Mouse (Mus musculus): ENCODE measurements around the gene Bank1. TPM values are rescaled to one million over a fixed set of nuclear protein-coding genes. Genes with fewer than 3 reads are reported as not detected.

Gene Bank1
- polyA plus RNA-seq, 1 experiment: 0.01 TPM

GRCm38 (mm10) chr3:136007846-136008245 lies 318.0 kb downstream of the Bank1 start:
- H3K4me1 ChIP-seq (ENCODE audit: control insufficient read depth): no peaks in the 10 kb centered on the region
- no peaks in the 10 kb centered on the region for H3K9me3 ChIP-seq (ENCODE audit: control insufficient read depth, low read length)
- H3K27me3 ChIP-seq (ENCODE audit: control insufficient read depth): no peaks in the 10 kb centered on the region
- no peaks in the 10 kb centered on the region for H3K36me3 ChIP-seq (ENCODE audit: control insufficient read depth)
- H3K4me3 ChIP-seq (replicated peaks): no peak overlapping the region
- no peak for TF ChIP-seq TAL1 (IDR thresholded peaks at IDR 0.05; ENCODE audit: low read length)
- no peak for TF ChIP-seq GATA1 (IDR thresholded peaks at IDR 0.05; ENCODE audit: low read length)

- H3K4me1 ChIP-seq (ENCODE audit: control insufficient read depth): no peaks in the 10 kb centered on the region
- TF ChIP-seq GATA1 (IDR thresholded peaks at IDR 0.05; ENCODE audit: low read length) (no peak), TAL1 (IDR thresholded peaks at IDR 0.05; ENCODE audit: low read length) (no peak)
These were observed 318.6 kb downstream of the Bank1 start for GRCm38 (mm10) chr3:136007081-136007828.

More at GRCm38 (mm10) chr3:136007081-136007828, 318.6 kb downstream of the Bank1 start:
- H3K4me3 ChIP-seq (replicated peaks): no peak overlapping the region
- H3K27me3 ChIP-seq (ENCODE audit: control insufficient read depth): no peaks in the 10 kb centered on the region
- no peaks in the 10 kb centered on the region for H3K9me3 ChIP-seq (ENCODE audit: control insufficient read depth, low read length)
- no peaks in the 10 kb centered on the region for H3K36me3 ChIP-seq (ENCODE audit: control insufficient read depth)

Measured in erythroblast, embryonic 14.5 days (primary cell).